Mouse (Mus musculus) lung, postnatal 0 days (tissue): Measurements from ENCODE around the gene Rmi2. TPM values are rescaled to one million over a fixed set of nuclear protein-coding genes. Genes with fewer than 3 reads are reported as not detected.

Source experiments
- ATAC-seq: fragments of 200-750 bp; cut with Nextera tagmentation; 2 replicates; pipeline ENCODE4 v1.8.0; 2017; ENCODE audit warnings: moderate library complexity
- DNase-seq: peaks from one replicate; pipeline ENCODE4 v3.0.0-alpha.2; 2016; ENCODE audit warnings: low spot score
- H3K27ac ChIP-seq: fragments of 300-500 bp; sonication (generic); 2 replicates; pipeline ENCODE4 v1.5.1; 2014; ENCODE audit warnings: antibody characterized with exemption, mild to moderate bottlenecking, low read length, mixed read lengths
- H3K27me3 ChIP-seq: fragments of 300-500 bp; sonication (generic); replicated peaks from 2 replicates; pipeline ENCODE4 v1.6.1; 2014; ENCODE audit warnings: low read length, mixed read lengths; ENCODE audit not compliant: insufficient read depth
- H3K36me3 ChIP-seq: fragments of 300-500 bp; sonication (generic); 2 replicates; pipeline ENCODE4 v1.6.1; 2014; ENCODE audit warnings: low read length, mixed read lengths; ENCODE audit not compliant: insufficient read depth
- H3K4me1 ChIP-seq: fragments of 300-500 bp; sonication (generic); 2 replicates; pipeline ENCODE4 v1.6.1; 2014; ENCODE audit warnings: antibody characterized with exemption, low read depth, low read length, mixed read lengths; ENCODE audit not compliant: insufficient read depth
- H3K4me2 ChIP-seq: fragments of 300-500 bp; sonication (generic); replicated peaks from 2 replicates; pipeline ENCODE4 v1.6.1; 2014; ENCODE audit warnings: low read depth, mild to moderate bottlenecking, low read length, moderate library complexity, mixed read lengths
- H3K4me3 ChIP-seq: fragments of 300-500 bp; sonication (generic); 2 replicates; pipeline ENCODE4 v1.5.1; 2014; ENCODE audit warnings: low read depth, low read length
- H3K9ac ChIP-seq: fragments of 300-500 bp; sonication (generic); replicated peaks from 2 replicates; pipeline ENCODE4 v1.6.1; 2014; ENCODE audit warnings: low read depth, mild to moderate bottlenecking
- H3K9me3 ChIP-seq: fragments of 300-500 bp; sonication (generic); 2 replicates; pipeline ENCODE4 v1.6.1; 2016; ENCODE audit warnings: low read length, mixed read lengths
- CTCF ChIP-seq: IDR thresholded peaks from 2 replicates; pipeline ENCODE4 v1.5.1; 2016; ENCODE audit warnings: antibody characterized with exemption, mild to moderate bottlenecking
- EP300 ChIP-seq: IDR thresholded peaks from 2 replicates; pipeline ENCODE4 v1.6.1; 2016; ENCODE audit warnings: antibody characterized with exemption, mild to moderate bottlenecking, control low read depth
- WGBS: fragments of 180-500 bp; shearing (Covaris S2); extraction: QIAGEN DNeasy Blood & Tissue Kit; methylation state at CpG from one replicate; pipeline ENCODE4 v1.1.7; 2014; 5-methylcytosine and 5-hydroxymethylcytosine counted together
- polyA plus RNA-seq: library from polyadenylated mRNA; unstranded; fragments of >200 nt; fragmentation: Nextera tagmentation; extraction: Ambion mirVana; gene quantifications from 2 replicates; pipeline ENCODE4 v1.2.1, GENCODE M21; 2015

The Rmi2 gene
- polyA plus RNA-seq, 1 experiment from 2014 or later = 0.44 TPM

- H3K4me3 ChIP-seq = no peak overlapping the region
- DNase-seq (no peak), ATAC-seq (no peak)
- 70% methylated on average over 11 of the region's 11 CpGs for WGBS
- H3K27ac ChIP-seq = no peak overlapping the region
- no peaks in the 10 kb centered on the region for H3K27me3 ChIP-seq
- no peak for TF ChIP-seq EP300
- no peak for TF ChIP-seq CTCF
- no peak overlapping the region for H3K4me2 ChIP-seq
- H3K9ac ChIP-seq = no peak overlapping the region
- no peaks in the 10 kb centered on the region for H3K9me3 ChIP-seq
- H3K36me3 ChIP-seq = no peaks in the 10 kb centered on the region
- no peaks in the 10 kb centered on the region for H3K4me1 ChIP-seq
Measured at GRCm38 (mm10) chr16:10937497-10937896, 102.6 kb downstream of the Rmi2 start.

GRCm38 (mm10) chr16:10939932-10940331 lies 105.1 kb downstream of the Rmi2 start:
- H3K36me3 ChIP-seq = no peaks in the 10 kb centered on the region
- H3K4me3 ChIP-seq = no peak overlapping the region
- no peak overlapping the region for H3K27ac ChIP-seq
- H3K27me3 ChIP-seq = no peaks in the 10 kb centered on the region
- no peak overlapping the region for H3K9ac ChIP-seq
- H3K9me3 ChIP-seq = no peaks in the 10 kb centered on the region
- no peak overlapping the region for H3K4me2 ChIP-seq
- no peak for DNase-seq
- no peaks in the 10 kb centered on the region for H3K4me1 ChIP-seq
- 69% methylated on average over 4 of the region's 4 CpGs for whole genome bisulfite sequencing
- no peak for ATAC-seq
- TF ChIP-seq EP300 = no peak
- no peak for TF ChIP-seq CTCF

- no peaks in the 10 kb centered on the region for H3K4me1 ChIP-seq
- H3K27me3 ChIP-seq = no peaks in the 10 kb centered on the region
- WGBS = 78% methylated on average over 2 of the region's 2 CpGs
- no peaks in the 10 kb centered on the region for H3K36me3 ChIP-seq
- no peak overlapping the region for H3K4me2 ChIP-seq
- H3K27ac ChIP-seq = no peak overlapping the region
- DNase-seq (no peak), ATAC-seq (no peak)
- H3K9ac ChIP-seq = no peak overlapping the region
- H3K4me3 ChIP-seq = no peak overlapping the region
- H3K9me3 ChIP-seq = no peaks in the 10 kb centered on the region
- no peak for TF ChIP-seq CTCF
Measured at GRCm38 (mm10) chr16:10940661-10941060, 105.8 kb downstream of the Rmi2 start.

Other genes with a start within 250 kb of the Rmi2 start
- 9.0 and 13.4 TPM in 2 replicates for gene Socs1, start 49.5 kb upstream of the Rmi2 start, polyA plus RNA-seq
- not detected in 2 replicates for gene Tnp2, start 46.4 kb upstream of the Rmi2 start, polyA plus RNA-seq
- not detected in 2 replicates for gene Prm3, start 44.1 kb upstream of the Rmi2 start, polyA plus RNA-seq
- gene Prm2, start 38.9 kb upstream of the Rmi2 start, polyA plus RNA-seq = not detected in 2 replicates
- not detected in 2 replicates for gene Prm1, start 29.2 kb upstream of the Rmi2 start, polyA plus RNA-seq
- gene Gm11172, start 22.1 kb upstream of the Rmi2 start, polyA plus RNA-seq = not detected in 2 replicates
- 41.1 and 46.6 TPM in 2 replicates for gene Snn, start 225.9 kb downstream of the Rmi2 start, polyA plus RNA-seq
- gene Litaf, start 231.1 kb downstream of the Rmi2 start, polyA plus RNA-seq = 106 and 118 TPM in 2 replicates